Mouse (Mus musculus): ENCODE data around the gene Erfe.

DNA sequence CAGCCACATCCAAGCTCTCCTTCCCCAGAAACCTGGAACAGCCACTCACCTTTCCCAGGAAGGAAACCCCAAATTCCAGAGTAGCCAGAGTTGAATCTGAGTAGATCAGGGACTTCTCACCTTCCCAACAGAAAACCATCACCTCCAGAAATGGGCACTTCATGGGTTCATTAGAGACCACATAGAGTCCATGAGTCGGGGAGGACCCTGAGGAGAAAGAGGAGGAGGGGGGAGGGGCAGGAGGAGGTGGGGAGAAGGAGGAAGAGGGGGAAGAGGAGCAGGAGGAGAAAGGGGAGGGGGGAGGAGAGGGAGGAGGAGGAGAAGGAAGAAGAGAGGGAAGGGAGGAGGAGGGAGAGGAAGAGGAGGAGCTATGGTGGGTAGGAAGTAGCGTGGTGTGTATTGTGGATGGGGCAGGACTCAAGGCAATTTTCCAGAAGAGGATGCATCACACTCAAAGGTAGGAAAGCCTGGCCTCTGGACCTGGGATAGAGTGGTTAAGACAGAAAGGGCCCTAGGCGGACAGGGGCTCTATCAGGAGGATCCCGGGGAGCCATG is 40.7 kb upstream of the Erfe start:
- TF ChIP-seq POLR2A (IDR thresholded peaks at IDR 0.05; ENCODE audit: control insufficient read depth, extremely low read depth, insufficient read depth, low read length, poor library complexity) (no peak), CTCF (IDR thresholded peaks at IDR 0.05; ENCODE audit: borderline replicate concordance, control insufficient read depth, extremely low read depth, insufficient read depth, low read length, poor library complexity) (no peak)
